In the genomic region with DNA sequence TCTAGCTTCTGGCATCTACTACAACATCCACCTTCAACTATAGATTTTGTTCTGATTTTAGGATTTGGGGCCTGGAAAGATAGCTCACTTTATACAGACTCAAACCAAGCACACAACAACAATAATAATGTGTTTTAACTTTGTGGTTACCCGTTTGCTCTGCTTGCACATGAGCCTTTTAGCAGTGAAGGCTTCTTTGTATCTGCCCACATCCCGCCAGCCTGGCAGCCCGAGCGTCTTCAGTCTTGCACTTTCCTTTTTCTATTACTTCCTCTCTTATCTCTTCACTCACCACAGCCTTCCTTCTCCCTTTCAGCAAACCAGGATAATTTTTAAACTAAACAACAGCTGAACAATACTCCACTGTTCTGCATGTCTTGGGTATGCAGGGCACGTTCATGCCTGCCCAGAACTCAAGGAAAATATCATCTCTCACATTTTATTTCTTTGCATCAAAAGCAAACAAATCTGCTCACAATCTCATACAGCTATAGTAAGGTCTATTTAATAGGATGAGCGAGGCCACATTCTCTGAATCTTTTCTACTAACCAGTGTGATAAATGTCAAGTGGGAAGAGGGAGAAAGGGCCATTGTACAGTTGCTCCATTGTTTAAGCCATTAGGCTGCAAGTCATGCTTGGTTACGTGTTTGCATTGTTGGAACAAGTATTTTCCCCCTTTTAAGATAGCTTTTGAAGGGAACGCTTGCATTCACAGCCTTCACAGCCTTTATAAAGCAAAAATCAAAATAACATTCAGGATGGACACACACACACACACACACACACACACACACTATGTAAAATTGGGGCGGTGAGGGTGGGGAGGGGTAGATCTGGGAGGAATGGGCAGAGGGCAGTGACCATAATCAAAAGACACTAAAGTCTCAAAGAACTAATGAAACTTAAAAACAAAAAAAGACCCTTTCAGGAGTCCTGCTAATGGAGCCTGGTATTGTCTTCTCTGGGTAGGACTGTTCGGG, we compare ENCODE assay signal across 11 mouse cellular contexts. TPM values are rescaled to one million over a fixed set of nuclear protein-coding genes. Genes with fewer than 3 reads are reported as not detected.
DNase-seq lines count a peak whose midpoint lies in the region; ATAC-seq and TF ChIP-seq lines count a peak whose summit lies in the region.
"Had no signal": no experiment of that assay in that cellular context is flagged by ENCODE, and none has a peak within 500 bp of the region (broad histone marks: within the 10 kb centered on the region; RNA-seq: fewer than 3 reads in every experiment).

No protein-coding gene starts in this region.

- no peaks in the 10 kb centered on the region for H3K4me1 ChIP-seq in stomach, embryonic 14.5 days (ENCODE audit: control insufficient read depth, insufficient read depth, low read length)
- H3K4me1 ChIP-seq in stomach, postnatal 0 days (replicated peaks; ENCODE audit: control insufficient read depth, insufficient read depth): no peaks in the 10 kb centered on the region
- H3K4me1 ChIP-seq in embryonic facial prominence, embryonic 15.5 days: 0 out of 2 replicates have a peak, but pooled peaks cover 5% of the 10 kb centered on the region
- H3K4me1 ChIP-seq in midbrain, embryonic 14.5 days (ENCODE audit: control insufficient read depth, insufficient read depth, low read length): peaks cover 13% of the 10 kb centered on the region
- H3K4me1 ChIP-seq: limb, embryonic 10.5 days had no signal

- H3K9ac ChIP-seq in stomach, embryonic 14.5 days (replicated peaks; ENCODE audit: low read depth, low read length): no peak overlapping the region
- H3K9ac ChIP-seq in stomach, postnatal 0 days (ENCODE audit: low read length): no peak overlapping the region
- no peak overlapping the region for H3K9ac ChIP-seq in embryonic facial prominence, embryonic 15.5 days
- H3K9ac ChIP-seq in midbrain, embryonic 14.5 days (replicated peaks; ENCODE audit: low read length): no peak overlapping the region

- no peak overlapping the region for H3K4me2 ChIP-seq in stomach, embryonic 14.5 days (replicated peaks; ENCODE audit: low read depth, low read length)
- no peak overlapping the region for H3K4me2 ChIP-seq in stomach, postnatal 0 days (replicated peaks; ENCODE audit: low read depth)
- no peak overlapping the region for H3K4me2 ChIP-seq in embryonic facial prominence, embryonic 15.5 days (replicated peaks)
- H3K4me2 ChIP-seq in midbrain, embryonic 14.5 days (ENCODE audit: low read length): no peak overlapping the region

- no peaks in the 10 kb centered on the region for H3K36me3 ChIP-seq in stomach, embryonic 14.5 days (ENCODE audit: control insufficient read depth, insufficient read depth, low read length)
- no peaks in the 10 kb centered on the region for H3K36me3 ChIP-seq in stomach, postnatal 0 days (ENCODE audit: control insufficient read depth, insufficient read depth, low read length)
- no peaks in the 10 kb centered on the region for H3K36me3 ChIP-seq in embryonic facial prominence, embryonic 15.5 days
- no peaks in the 10 kb centered on the region for H3K36me3 ChIP-seq in midbrain, embryonic 14.5 days (ENCODE audit: control insufficient read depth, insufficient read depth, low read length)
- H3K36me3 ChIP-seq: limb, embryonic 10.5 days had no signal

- DNase-seq in stomach, postnatal 0 days (ENCODE audit: low spot score): no peak
- DNase-seq in midbrain, embryonic 14.5 days: peak; percentile 45
- DNase-seq in thymus, postnatal 4 days: peak; percentile 47
- DNase-seq in heart, adult 9 months (ENCODE audit: low spot score in 2 of 2): no peak
- DNase-seq in gastrocnemius, adult 2 months: no peak
- DNase-seq: kidney, adult 2 months; right cerebral cortex, postnatal 25 days had no signal

- 60% methylated on average over 10 of the region's 10 CpGs for whole genome bisulfite sequencing in stomach, embryonic 14.5 days
- 46% methylated on average over 10 of the region's 10 CpGs for WGBS in stomach, postnatal 0 days
- WGBS in embryonic facial prominence, embryonic 15.5 days: 42% methylated on average over 10 of the region's 10 CpGs
- 27% methylated on average over 10 of the region's 10 CpGs for WGBS in midbrain, embryonic 14.5 days

- no peaks in the 10 kb centered on the region for H3K27me3 ChIP-seq in stomach, embryonic 14.5 days (ENCODE audit: control insufficient read depth, insufficient read depth, low read length)
- H3K27me3 ChIP-seq in stomach, postnatal 0 days (ENCODE audit: control insufficient read depth, insufficient read depth, low read length): no peaks in the 10 kb centered on the region
- H3K27me3 ChIP-seq in embryonic facial prominence, embryonic 15.5 days: no peaks in the 10 kb centered on the region
- no peaks in the 10 kb centered on the region for H3K27me3 ChIP-seq in midbrain, embryonic 14.5 days (ENCODE audit: control insufficient read depth, insufficient read depth, low read length)

- no peak for TF ChIP-seq CTCF in stomach, postnatal 0 days (IDR thresholded peaks at IDR 0.05; ENCODE audit: low read depth)
- no peak for TF ChIP-seq CTCF in gastrocnemius, adult 2 months (IDR thresholded peaks at IDR 0.05)

- peak overlapping the region; percentile 41; the same call in 1 of the 2 replicates for H3K27ac ChIP-seq in stomach, embryonic 14.5 days (ENCODE audit: low read length)
- H3K27ac ChIP-seq in stomach, postnatal 0 days (replicated peaks): no peak overlapping the region
- H3K27ac ChIP-seq in embryonic facial prominence, embryonic 15.5 days (replicated peaks): peak overlapping the region; percentile 65
- peak overlapping the region; percentile 49 for H3K27ac ChIP-seq in midbrain, embryonic 14.5 days (replicated peaks; ENCODE audit: low read depth, low read length)
- H3K27ac ChIP-seq in gastrocnemius, adult 2 months: no peak overlapping the region
- H3K27ac ChIP-seq: limb, embryonic 10.5 days; macrophage had no signal

- TF ChIP-seq EP300 in stomach, postnatal 0 days (optimal IDR thresholded peaks at IDR 0.05): no peak

- H3K4me3 ChIP-seq in stomach, embryonic 14.5 days (ENCODE audit: low read depth, low read length): no peak overlapping the region
- H3K4me3 ChIP-seq in stomach, postnatal 0 days (ENCODE audit: low read depth, low read length): no peak overlapping the region
- H3K4me3 ChIP-seq in embryonic facial prominence, embryonic 15.5 days (replicated peaks): no peak overlapping the region
- no peak overlapping the region for H3K4me3 ChIP-seq in midbrain, embryonic 14.5 days (replicated peaks; ENCODE audit: low read depth, low read length)
- H3K4me3 ChIP-seq in gastrocnemius, adult 2 months: no peak overlapping the region
- H3K4me3 ChIP-seq: limb, embryonic 10.5 days had no signal

- H3K9me3 ChIP-seq in stomach, embryonic 14.5 days (ENCODE audit: control insufficient read depth, low read depth, low read length): no peaks in the 10 kb centered on the region
- H3K9me3 ChIP-seq in stomach, postnatal 0 days (ENCODE audit: control insufficient read depth, low read length): no peaks in the 10 kb centered on the region
- H3K9me3 ChIP-seq in embryonic facial prominence, embryonic 15.5 days (replicated peaks): no peaks in the 10 kb centered on the region
- no peaks in the 10 kb centered on the region for H3K9me3 ChIP-seq in midbrain, embryonic 14.5 days (ENCODE audit: control insufficient read depth, low read length)
- H3K9me3 ChIP-seq: limb, embryonic 10.5 days had no signal

- ATAC-seq in stomach, embryonic 14.5 days (ENCODE audit: insufficient number of reproducible peaks, insufficient read depth, low FRiP score, low read depth): no peak
- ATAC-seq in stomach, postnatal 0 days (ENCODE audit: low FRiP score, low TSS enrichment): no peak
- no peak for ATAC-seq in embryonic facial prominence, embryonic 15.5 days (ENCODE audit: insufficient number of reproducible peaks, low FRiP score, low TSS enrichment, low read depth)
- ATAC-seq in midbrain, embryonic 14.5 days (ENCODE audit: low FRiP score, low TSS enrichment): peak; percentile 24; the same call in 1 of the 2 replicates

- intact Hi-C loops in gastrocnemius, adult 2 months (cut with DNase I): no loop called here

RNA-seq across cellular contexts. Expression of gene Knop1, which starts 39.7 kb away (rescaled TPM):
- polyA plus RNA-seq in stomach, embryonic 14.5 days (2014; fragmentation: Nextera tagmentation; extraction: Ambion mirVana): 108 and 112 TPM in 2 replicates
- polyA plus RNA-seq in stomach, postnatal 0 days (2015; fragmentation: Nextera tagmentation; extraction: Ambion mirVana): 41.7 and 51.4 TPM in 2 replicates
- 86.7 and 95.2 TPM in 2 replicates for polyA plus RNA-seq in embryonic facial prominence, embryonic 15.5 days (2015; fragmentation: Nextera tagmentation; extraction: Ambion mirVana)
- 64.9 and 69.5 TPM in 2 replicates for polyA plus RNA-seq in midbrain, embryonic 14.5 days (2014; fragmentation: Nextera tagmentation; extraction: Ambion mirVana)
- total RNA-seq in gastrocnemius, adult 2 months (2021): 10 to 100 TPM; 24.5 to 27.3 TPM

RNA-seq across cellular contexts. Expression of gene Iqck, which starts 40.2 kb away (rescaled TPM):
- polyA plus RNA-seq in stomach, embryonic 14.5 days (2014; fragmentation: Nextera tagmentation; extraction: Ambion mirVana): 2.0 and 3.3 TPM in 2 replicates
- 1.1 and 1.5 TPM in 2 replicates for polyA plus RNA-seq in stomach, postnatal 0 days (2015; fragmentation: Nextera tagmentation; extraction: Ambion mirVana)
- polyA plus RNA-seq in embryonic facial prominence, embryonic 15.5 days (2015; fragmentation: Nextera tagmentation; extraction: Ambion mirVana): 4.3 and 5.4 TPM in 2 replicates
- polyA plus RNA-seq in midbrain, embryonic 14.5 days (2014; fragmentation: Nextera tagmentation; extraction: Ambion mirVana): 3.8 and 3.9 TPM in 2 replicates
- under 1 TPM; 0.22 to 0.23 TPM for total RNA-seq in gastrocnemius, adult 2 months (2021)

Comparison
In these comparisons a context has a peak if more than half of its experiments do, and no peak if none do; other contexts are left out.
1. H3K27ac ChIP-seq: peak in stomach, embryonic 14.5 days (single experiment), embryonic facial prominence, embryonic 15.5 days (single experiment) and midbrain, embryonic 14.5 days (single experiment); none in stomach, postnatal 0 days (single experiment) and gastrocnemius, adult 2 months (single experiment).
2. DNase-seq: peak in midbrain, embryonic 14.5 days (single experiment) and thymus, postnatal 4 days (single experiment); none in stomach, postnatal 0 days (single experiment), heart, adult 9 months (0 of 2) and gastrocnemius, adult 2 months (single experiment).